Comparison of ENCODE assay signal across 23 mouse cellular contexts in the genomic region with DNA sequence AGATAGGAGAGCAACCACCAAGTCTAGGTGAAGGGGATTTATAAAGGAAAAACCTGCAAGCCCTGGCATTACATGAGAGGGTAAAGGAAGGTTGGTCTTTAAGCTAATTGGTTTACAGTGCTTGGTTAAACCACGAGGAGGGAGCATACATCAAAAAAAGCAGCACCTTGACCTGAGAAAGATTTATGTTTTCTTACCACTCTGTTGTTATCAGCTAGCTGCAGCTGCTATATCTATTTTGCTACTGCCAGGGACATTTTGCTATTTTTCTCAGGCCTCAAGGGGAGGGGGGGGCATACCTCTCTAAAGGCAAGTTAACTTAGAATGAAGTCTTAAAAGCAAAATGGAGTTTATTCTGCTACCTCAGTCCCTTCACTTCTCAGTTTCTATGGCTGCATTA. TPM values are rescaled to one million over a fixed set of nuclear protein-coding genes. Genes with fewer than 3 reads are reported as not detected.
DNase-seq lines count a peak whose midpoint lies in the region; ATAC-seq lines count a peak whose summit lies in the region.
"Had no signal": no experiment of that assay in that cellular context is flagged by ENCODE, and none has a peak within 500 bp of the region (broad histone marks: within the 10 kb centered on the region; RNA-seq: fewer than 3 reads in every experiment).

No protein-coding gene starts in this region.

- no peaks in the 10 kb centered on the region for H3K36me3 ChIP-seq in liver, embryonic 15.5 days (replicated peaks)
- H3K36me3 ChIP-seq: embryonic facial prominence, embryonic 13.5 days; forebrain, embryonic 15.5 days had no signal

- H3K4me3 ChIP-seq in liver, embryonic 15.5 days (replicated peaks), result no peak overlapping the region
- H3K4me3 ChIP-seq: embryonic facial prominence, embryonic 13.5 days; forebrain, embryonic 15.5 days had no signal

- no peaks in the 10 kb centered on the region for H3K27me3 ChIP-seq in liver, embryonic 15.5 days
- H3K27me3 ChIP-seq: embryonic facial prominence, embryonic 13.5 days; forebrain, embryonic 15.5 days; Patski had no signal

- peak; percentile 47 for DNase-seq in c-Kit-positive CD71-positive TER-119-positive erythroid progenitor cells, embryonic 14.5 days (ENCODE audit: low spot score)
- DNase-seq in Muller cell, postnatal 12 days (ENCODE audit: inconsistent ontology term), result no peak
- no peak for DNase-seq in cerebellum, adult 8-10 months
- DNase-seq in left cerebral cortex, postnatal 4 days, result no peak
- DNase-seq in right cerebral cortex, postnatal 4 days, result no peak
- DNase-seq: cerebellum, adult 11-12 months; cerebellum, postnatal 25 days; embryo, embryonic 11 days; gastrocnemius, postnatal 10 days; kidney, adult 18-20 months; kidney, postnatal 4 days; retina, postnatal 1 day; right cerebral cortex, postnatal 25 days; thymus, postnatal 14 days had no signal

- intact Hi-C loops in left cerebral cortex, postnatal 4 days (cut with DNase I), result no loop called here

- H3K9ac ChIP-seq in liver, embryonic 15.5 days, result no peak overlapping the region
- H3K9ac ChIP-seq: embryonic facial prominence, embryonic 13.5 days; forebrain, embryonic 15.5 days had no signal

- H3K4me1 ChIP-seq in liver, embryonic 15.5 days (replicated peaks), result peaks cover 58% of the 10 kb centered on the region
- H3K4me1 ChIP-seq: forebrain, embryonic 15.5 days had no signal

- 11% methylated on average over 1 of the region's 1 CpGs for WGBS in liver, embryonic 15.5 days (ENCODE audit: insufficient replicate concordance)

- peak overlapping the region; percentile 66 for H3K27ac ChIP-seq in liver, embryonic 15.5 days (replicated peaks)
- H3K27ac ChIP-seq: embryonic facial prominence, embryonic 13.5 days; forebrain, embryonic 15.5 days; hindbrain, postnatal 0 days; macrophage had no signal

- no peaks in the 10 kb centered on the region for H3K9me3 ChIP-seq in liver, embryonic 15.5 days (replicated peaks)
- H3K9me3 ChIP-seq: embryonic facial prominence, embryonic 13.5 days; forebrain, embryonic 15.5 days had no signal

- peak overlapping the region; percentile 2 for H3K4me2 ChIP-seq in liver, embryonic 15.5 days
- H3K4me2 ChIP-seq: embryonic facial prominence, embryonic 13.5 days; forebrain, embryonic 15.5 days; heart, embryonic 11.5 days; midbrain, embryonic 11.5 days had no signal

- ATAC-seq in hematopoietic stem cell, adult 5-6 weeks (replicated peaks in 1 of 2; ENCODE audit: insufficient read depth in 1 of 2, low FRiP score in 2 of 2, low TSS enrichment in 1 of 2, low read depth in 1 of 2, poor library complexity in 2 of 2, severe bottlenecking in 2 of 2), result peak; percentile 36 to 42
- peak; percentile 47 for ATAC-seq in liver, embryonic 15.5 days (ENCODE audit: insufficient read depth)
- ATAC-seq: forebrain, embryonic 15.5 days; hindbrain, postnatal 0 days; Patski had no signal

RNA-seq across cellular contexts. Expression of a gene that starts 13.2 kb away (rescaled TPM):
- 57.9 and 60.8 TPM in 2 replicates for total RNA-seq in hematopoietic stem cell, adult 5-6 weeks (2017)
- polyA plus RNA-seq in liver, embryonic 15.5 days (2015; fragmentation: Nextera tagmentation; extraction: Ambion mirVana), result 52.8 and 55.4 TPM in 2 replicates
- total RNA-seq in left cerebral cortex, postnatal 4 days (2021), result 10 to 100 TPM; 72.6 to 74.9 TPM
